Mouse (Mus musculus): Measurements from ENCODE around the gene Gm20509.

DNA sequence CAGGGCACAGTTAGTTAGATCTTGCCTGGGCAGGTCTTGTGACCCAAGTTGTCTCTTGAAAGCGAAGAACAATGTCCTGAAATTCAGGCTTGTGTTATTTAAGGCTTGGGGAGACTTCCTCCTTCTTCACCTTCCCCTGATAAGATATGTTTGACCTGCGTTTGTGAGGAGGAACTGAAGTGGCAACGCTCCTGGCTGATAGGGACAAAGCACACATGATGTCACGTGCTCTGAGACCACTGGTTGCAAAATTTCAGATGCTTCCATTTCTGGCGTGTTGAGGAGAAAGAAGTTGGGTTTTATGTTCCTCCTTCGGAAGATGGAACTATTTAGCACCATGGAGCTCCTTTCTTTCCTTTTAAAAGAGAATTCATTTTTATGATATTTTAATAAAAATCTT lies 16.4 kb upstream of the Gm20509 start:
- TF ChIP-seq POLR2A (IDR thresholded peaks at IDR 0.05; ENCODE audit: borderline replicate concordance, insufficient read depth, low read length) = no peak
- TF ChIP-seq CTCF (IDR thresholded peaks at IDR 0.05; ENCODE audit: borderline replicate concordance, insufficient read depth, low read depth, low read length) = no peak

All from cerebellum, adult 2 months (tissue).